Mouse (Mus musculus): Measurements from ENCODE around the gene Larp6. TPM values are rescaled to one million over a fixed set of nuclear protein-coding genes. Genes with fewer than 3 reads are reported as not detected.

Gene Larp6
- total and polyA plus RNA-seq, 2 experiments from 2014 or later, result 23.8 to 34.4 TPM

- Histone ChIP-seq H3K4me3 (ENCODE audit: low read depth, low read length) (no peak overlapping the region), H3K4me2 (ENCODE audit: low read depth) (no peak overlapping the region), H3K27ac (ENCODE audit: low read depth, low read length) (no peak overlapping the region), H3K9ac (no peak overlapping the region), H3K9me3 (ENCODE audit: low read length) (no peaks in the 10 kb centered on the region), H3K36me3 (ENCODE audit: insufficient read depth) (no peaks in the 10 kb centered on the region), H3K27me3 (ENCODE audit: insufficient read depth, low read length) (no peaks in the 10 kb centered on the region), H3K4me1 (ENCODE audit: insufficient read depth) (no peaks in the 10 kb centered on the region)
- ATAC-seq (no peak), DNase-seq (peak; percentile 65)
- peak; percentile 83 for TF ChIP-seq CTCF (IDR thresholded peaks at IDR 0.05; ENCODE audit: low read depth)
- 34% methylated on average over 6 of the region's 6 CpGs for WGBS
These were observed 43.5 kb downstream of the Larp6 start for GRCm38 (mm10) chr9:60756258-60756657.

- ATAC-seq, result no peak
- Histone ChIP-seq H3K27me3 (ENCODE audit: insufficient read depth, low read length) (no peaks in the 10 kb centered on the region), H3K4me2 (ENCODE audit: low read depth) (no peak overlapping the region), H3K9ac (no peak overlapping the region), H3K36me3 (ENCODE audit: insufficient read depth) (no peaks in the 10 kb centered on the region), H3K4me1 (ENCODE audit: insufficient read depth) (no peaks in the 10 kb centered on the region), H3K27ac (ENCODE audit: low read depth, low read length) (no peak overlapping the region), H3K9me3 (ENCODE audit: low read length) (no peaks in the 10 kb centered on the region), H3K4me3 (ENCODE audit: low read depth, low read length) (no peak overlapping the region)
- 72% methylated on average over 15 of the region's 15 CpGs for WGBS
- no peak for TF ChIP-seq CTCF (IDR thresholded peaks at IDR 0.05; ENCODE audit: low read depth)
- DNase-seq, result no peak
These were observed 44.3 kb downstream of the Larp6 start for GRCm38 (mm10) chr9:60756866-60757740.

GRCm38 (mm10) chr9:60757817-60758216 is 45.0 kb downstream of the Larp6 start:
- Histone ChIP-seq H3K9ac (no peak overlapping the region), H3K4me1 (ENCODE audit: insufficient read depth) (no peaks in the 10 kb centered on the region), H3K4me2 (ENCODE audit: low read depth) (no peak overlapping the region), H3K27me3 (ENCODE audit: insufficient read depth, low read length) (no peaks in the 10 kb centered on the region), H3K27ac (ENCODE audit: low read depth, low read length) (no peak overlapping the region), H3K36me3 (ENCODE audit: insufficient read depth) (no peaks in the 10 kb centered on the region), H3K4me3 (ENCODE audit: low read depth, low read length) (no peak overlapping the region), H3K9me3 (ENCODE audit: low read length) (no peaks in the 10 kb centered on the region)
- WGBS, result 73% methylated on average over 5 of the region's 5 CpGs
- DNase-seq (no peak), ATAC-seq (no peak)
- no peak for TF ChIP-seq CTCF (IDR thresholded peaks at IDR 0.05; ENCODE audit: low read depth)

GRCm38 (mm10) chr9:60759436-60760007 is 46.7 kb downstream of the Larp6 start:
- ATAC-seq, result no peak
- no peak overlapping the region for H3K9ac ChIP-seq
- no peak for DNase-seq
- no peaks in the 10 kb centered on the region for H3K9me3 ChIP-seq (ENCODE audit: low read length)
- H3K27ac ChIP-seq (ENCODE audit: low read depth, low read length), result no peak overlapping the region
- 76% methylated on average over 10 of the region's 10 CpGs for WGBS
- H3K4me1 ChIP-seq (ENCODE audit: insufficient read depth), result no peaks in the 10 kb centered on the region
- H3K27me3 ChIP-seq (ENCODE audit: insufficient read depth, low read length), result no peaks in the 10 kb centered on the region
- no peak for TF ChIP-seq CTCF (IDR thresholded peaks at IDR 0.05; ENCODE audit: low read depth)
- H3K36me3 ChIP-seq (ENCODE audit: insufficient read depth), result no peaks in the 10 kb centered on the region
- H3K4me2 ChIP-seq (ENCODE audit: low read depth), result no peak overlapping the region
- no peak overlapping the region for H3K4me3 ChIP-seq (ENCODE audit: low read depth, low read length)

- H3K4me3 ChIP-seq (ENCODE audit: low read depth, low read length), result no peak overlapping the region
- no peak overlapping the region for H3K9ac ChIP-seq
- DNase-seq (no peak), ATAC-seq (no peak)
- no peaks in the 10 kb centered on the region for H3K27me3 ChIP-seq (ENCODE audit: insufficient read depth, low read length)
- TF ChIP-seq CTCF (IDR thresholded peaks at IDR 0.05; ENCODE audit: low read depth), result no peak
- WGBS, result 60% methylated on average over 2 of the region's 2 CpGs
- no peaks in the 10 kb centered on the region for H3K4me1 ChIP-seq (ENCODE audit: insufficient read depth)
- H3K4me2 ChIP-seq (ENCODE audit: low read depth), result no peak overlapping the region
- H3K36me3 ChIP-seq (ENCODE audit: insufficient read depth), result no peaks in the 10 kb centered on the region
- H3K9me3 ChIP-seq (ENCODE audit: low read length), result no peaks in the 10 kb centered on the region
- no peak overlapping the region for H3K27ac ChIP-seq (ENCODE audit: low read depth, low read length)
These were observed 52.4 kb downstream of the Larp6 start for GRCm38 (mm10) chr9:60765181-60765580.

GRCm38 (mm10) chr9:60768393-60768792 is 55.6 kb downstream of the Larp6 start:
- H3K27ac ChIP-seq (ENCODE audit: low read depth, low read length), result no peak overlapping the region

GRCm38 (mm10) chr9:60769711-60770111 is 56.9 kb downstream of the Larp6 start:
- H3K27me3 ChIP-seq (ENCODE audit: insufficient read depth, low read length), result no peaks in the 10 kb centered on the region
- 83% methylated on average over 6 of the region's 6 CpGs for WGBS

More at GRCm38 (mm10) chr9:60768393-60768792, 55.6 kb downstream of the Larp6 start:
- Histone ChIP-seq H3K4me3 (ENCODE audit: low read depth, low read length) (no peak overlapping the region), H3K9ac (no peak overlapping the region), H3K9me3 (ENCODE audit: low read length) (no peaks in the 10 kb centered on the region), H3K4me1 (ENCODE audit: insufficient read depth) (no peaks in the 10 kb centered on the region), H3K36me3 (ENCODE audit: insufficient read depth) (no peaks in the 10 kb centered on the region), H3K4me2 (ENCODE audit: low read depth) (no peak overlapping the region), H3K27me3 (ENCODE audit: insufficient read depth, low read length) (no peaks in the 10 kb centered on the region)
- WGBS, result 70% methylated on average over 9 of the region's 9 CpGs
- DNase-seq, result no peak
- ATAC-seq, result no peak
- no peak for TF ChIP-seq CTCF (IDR thresholded peaks at IDR 0.05; ENCODE audit: low read depth)

More at GRCm38 (mm10) chr9:60769711-60770111, 56.9 kb downstream of the Larp6 start:
- Histone ChIP-seq H3K4me3 (ENCODE audit: low read depth, low read length) (no peak overlapping the region), H3K4me1 (ENCODE audit: insufficient read depth) (no peaks in the 10 kb centered on the region), H3K27ac (ENCODE audit: low read depth, low read length) (no peak overlapping the region), H3K36me3 (ENCODE audit: insufficient read depth) (no peaks in the 10 kb centered on the region), H3K9ac (no peak overlapping the region), H3K9me3 (ENCODE audit: low read length) (no peaks in the 10 kb centered on the region), H3K4me2 (ENCODE audit: low read depth) (no peak overlapping the region)
- DNase-seq (no peak), ATAC-seq (no peak)
- no peak for TF ChIP-seq CTCF (IDR thresholded peaks at IDR 0.05; ENCODE audit: low read depth)

All from forebrain, postnatal 0 days (tissue).